Mouse (Mus musculus): Measurements from ENCODE around the gene Evc2. TPM values are rescaled to one million over a fixed set of nuclear protein-coding genes. Genes with fewer than 3 reads are reported as not detected.

Gene Evc2
- total and polyA plus RNA-seq, 2 experiments from 2014 or later: 5.5 to 6.1 TPM

DNA sequence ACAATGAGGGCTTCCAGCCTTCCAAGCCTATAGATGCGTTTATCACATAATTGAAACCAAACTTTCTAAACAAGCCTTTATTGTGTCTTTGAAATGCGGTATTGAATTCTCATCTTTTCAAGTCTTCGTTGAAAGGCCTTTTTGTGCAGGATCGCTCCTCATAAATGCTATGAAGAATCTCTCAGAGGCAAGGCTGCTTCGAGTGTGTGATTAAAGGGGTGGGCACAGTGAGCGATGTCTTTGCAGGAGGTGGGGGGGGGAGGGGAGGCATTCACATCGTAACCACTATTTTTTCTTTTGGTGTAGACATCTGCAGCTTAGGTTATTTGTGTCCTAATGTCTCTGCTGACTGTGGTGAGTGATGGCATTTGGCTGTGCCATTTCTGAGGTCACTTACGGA, 17.7 kb downstream of the Evc2 start:
- no peak for TF ChIP-seq CTCF (IDR thresholded peaks at IDR 0.05; ENCODE audit: low read depth)

DNA sequence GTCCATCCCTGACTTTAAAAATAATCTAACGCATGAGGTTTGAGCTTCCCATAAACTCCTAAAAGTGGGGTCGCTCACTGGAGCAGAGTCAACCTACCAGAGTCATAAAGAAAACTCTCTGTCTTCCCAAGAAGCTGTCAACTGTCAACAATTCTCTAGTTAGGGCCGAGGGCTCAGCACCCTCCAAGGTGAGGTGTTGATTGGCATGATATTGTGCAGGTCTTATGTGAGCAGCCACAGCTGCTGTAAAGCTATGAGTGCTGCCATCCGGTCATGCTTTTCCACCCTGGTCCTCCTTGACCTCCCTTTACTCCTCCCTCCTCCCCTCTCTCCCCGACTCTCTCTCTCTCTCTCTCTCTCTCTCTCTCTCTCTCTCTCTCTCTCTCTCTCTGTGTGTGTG, 24.3 kb downstream of the Evc2 start:
- DNase-seq (ENCODE audit: low spot score) (no peak), ATAC-seq (no peak)
- Histone ChIP-seq H3K9me3 (ENCODE audit: low read length) (no peaks in the 10 kb centered on the region), H3K4me2 (ENCODE audit: low read depth, low read length) (no peak overlapping the region), H3K27me3 (ENCODE audit: insufficient read depth, low read length) (no peaks in the 10 kb centered on the region), H3K27ac (no peak overlapping the region), H3K9ac (replicated peaks; ENCODE audit: low read length) (no peak overlapping the region), H3K36me3 (ENCODE audit: insufficient read depth, low read length) (no peaks in the 10 kb centered on the region), H3K4me1 (ENCODE audit: insufficient read depth, low read length) (no peaks in the 10 kb centered on the region), H3K4me3 (ENCODE audit: low read length) (no peak overlapping the region)
- 85% methylated on average over 5 of the region's 5 CpGs for WGBS
- TF ChIP-seq CTCF (IDR thresholded peaks at IDR 0.05; ENCODE audit: low read depth): no peak

More for the DNA sequence above, 17.7 kb downstream of the Evc2 start:
- no peaks in the 10 kb centered on the region for H3K27me3 ChIP-seq (ENCODE audit: insufficient read depth, low read length)
- no peak overlapping the region for H3K9ac ChIP-seq (replicated peaks; ENCODE audit: low read length)
- H3K4me1 ChIP-seq (ENCODE audit: insufficient read depth, low read length): no peaks in the 10 kb centered on the region
- no peak overlapping the region for H3K27ac ChIP-seq
- no peak overlapping the region for H3K4me3 ChIP-seq (ENCODE audit: low read length)
- ATAC-seq (no peak), DNase-seq (ENCODE audit: low spot score) (no peak)
- no peaks in the 10 kb centered on the region for H3K9me3 ChIP-seq (ENCODE audit: low read length)
- WGBS: 60% methylated on average over 8 of the region's 8 CpGs
- H3K4me2 ChIP-seq (ENCODE audit: low read depth, low read length): no peak overlapping the region
- H3K36me3 ChIP-seq (ENCODE audit: insufficient read depth, low read length): no peaks in the 10 kb centered on the region

DNA sequence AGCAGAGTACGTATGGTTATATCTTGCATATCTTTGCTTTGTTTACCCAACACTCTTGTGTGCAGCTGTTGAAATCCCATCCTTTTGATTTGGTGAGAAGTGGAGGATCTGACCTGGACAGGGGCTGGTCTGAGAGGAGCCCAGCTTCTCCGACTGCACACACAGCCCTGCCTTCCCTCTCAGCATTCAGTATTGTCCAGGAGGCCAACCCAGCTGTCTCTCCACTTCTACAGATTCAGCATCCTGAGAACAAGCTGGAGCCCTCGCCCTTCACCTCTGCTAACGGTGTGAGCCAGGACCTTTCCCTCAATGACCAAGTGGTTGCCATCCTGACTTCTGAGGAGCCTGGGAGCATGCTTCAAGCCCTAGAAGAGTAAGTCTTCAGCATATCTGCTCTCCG, 25.0 kb downstream of the Evc2 start:
- Histone ChIP-seq H3K4me1 (ENCODE audit: insufficient read depth, low read length) (no peaks in the 10 kb centered on the region), H3K9me3 (ENCODE audit: low read length) (no peaks in the 10 kb centered on the region), H3K27ac (no peak overlapping the region), H3K4me2 (ENCODE audit: low read depth, low read length) (no peak overlapping the region), H3K36me3 (ENCODE audit: insufficient read depth, low read length) (no peaks in the 10 kb centered on the region), H3K4me3 (ENCODE audit: low read length) (no peak overlapping the region), H3K9ac (replicated peaks; ENCODE audit: low read length) (no peak overlapping the region), H3K27me3 (ENCODE audit: insufficient read depth, low read length) (no peaks in the 10 kb centered on the region)
- ATAC-seq: no peak
- 87% methylated on average over 5 of the region's 5 CpGs for WGBS
- TF ChIP-seq CTCF (IDR thresholded peaks at IDR 0.05; ENCODE audit: low read depth): no peak
- DNase-seq (ENCODE audit: low spot score): no peak

DNA sequence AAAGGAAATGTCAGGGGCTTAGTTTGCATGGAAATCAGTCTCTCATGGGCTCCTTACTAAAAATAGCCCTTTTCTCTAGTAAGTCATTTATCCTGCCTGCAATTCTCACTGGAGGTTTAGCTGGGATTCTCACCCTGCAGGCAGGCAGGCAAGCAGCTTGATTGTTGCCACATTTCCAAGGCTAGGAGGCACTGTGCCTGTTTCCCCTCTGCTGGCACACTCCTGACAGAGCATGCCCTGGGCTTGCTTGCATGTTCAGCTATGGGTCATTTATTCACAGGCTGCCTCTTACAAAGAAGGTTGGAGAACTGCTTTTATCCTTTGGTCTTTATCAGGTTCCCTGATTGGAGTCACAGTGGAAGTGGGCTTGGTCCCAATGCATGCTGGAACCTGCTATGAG, 27.5 kb downstream of the Evc2 start:
- no peaks in the 10 kb centered on the region for H3K36me3 ChIP-seq (ENCODE audit: insufficient read depth, low read length)
- no peak overlapping the region for H3K4me2 ChIP-seq (ENCODE audit: low read depth, low read length)
- DNase-seq (ENCODE audit: low spot score) (peak; percentile 51), ATAC-seq (peak; percentile 38; the same call in 1 of the 2 replicates)
- H3K4me3 ChIP-seq (ENCODE audit: low read length): no peak overlapping the region
- TF ChIP-seq CTCF (IDR thresholded peaks at IDR 0.05; ENCODE audit: low read depth): peak; percentile 49
- no peaks in the 10 kb centered on the region for H3K9me3 ChIP-seq (ENCODE audit: low read length)
- no peak overlapping the region for H3K27ac ChIP-seq
- H3K27me3 ChIP-seq (ENCODE audit: insufficient read depth, low read length): no peaks in the 10 kb centered on the region
- no peak overlapping the region for H3K9ac ChIP-seq (replicated peaks; ENCODE audit: low read length)
- H3K4me1 ChIP-seq (ENCODE audit: insufficient read depth, low read length): no peaks in the 10 kb centered on the region

GRCm38 (mm10) chr5:37368796-37369195, 30.5 kb downstream of the Evc2 start:
- no peak overlapping the region for H3K27ac ChIP-seq
- H3K4me1 ChIP-seq (ENCODE audit: insufficient read depth, low read length): no peaks in the 10 kb centered on the region
- 77% methylated on average over 8 of the region's 8 CpGs for WGBS
- H3K27me3 ChIP-seq (ENCODE audit: insufficient read depth, low read length): no peaks in the 10 kb centered on the region
- H3K9ac ChIP-seq (replicated peaks; ENCODE audit: low read length): no peak overlapping the region
- H3K9me3 ChIP-seq (ENCODE audit: low read length): no peaks in the 10 kb centered on the region
- no peaks in the 10 kb centered on the region for H3K36me3 ChIP-seq (ENCODE audit: insufficient read depth, low read length)
- TF ChIP-seq CTCF (IDR thresholded peaks at IDR 0.05; ENCODE audit: low read depth): no peak
- no peak overlapping the region for H3K4me2 ChIP-seq (ENCODE audit: low read depth, low read length)
- no peak overlapping the region for H3K4me3 ChIP-seq (ENCODE audit: low read length)
- ATAC-seq: no peak
- no peak for DNase-seq (ENCODE audit: low spot score)

DNA sequence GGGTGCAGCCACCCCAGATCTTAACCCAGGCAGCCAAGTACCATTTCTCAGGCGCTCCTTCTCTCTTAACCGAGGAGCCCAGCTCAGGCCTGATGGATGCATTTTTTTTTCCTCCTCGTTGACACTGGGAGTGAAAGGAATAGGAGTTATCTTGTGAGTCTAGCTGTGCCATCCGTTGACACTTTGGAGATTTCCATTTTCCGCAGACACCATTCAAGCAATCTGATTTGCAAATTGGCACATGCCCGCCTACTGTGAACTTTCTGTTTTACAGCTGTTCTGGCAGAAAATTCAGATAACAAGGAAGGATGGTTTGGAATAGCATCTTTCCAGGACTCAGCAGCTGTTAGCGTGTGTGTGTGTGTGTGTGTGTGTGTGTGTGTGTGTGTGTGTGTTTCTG, 39.1 kb downstream of the Evc2 start:
- no peak overlapping the region for H3K9ac ChIP-seq (replicated peaks; ENCODE audit: low read length)
- DNase-seq (ENCODE audit: low spot score): no peak
- H3K27me3 ChIP-seq (ENCODE audit: insufficient read depth, low read length): no peaks in the 10 kb centered on the region
- H3K9me3 ChIP-seq (ENCODE audit: low read length): no peaks in the 10 kb centered on the region
- no peak for TF ChIP-seq CTCF (IDR thresholded peaks at IDR 0.05; ENCODE audit: low read depth)
- no peak overlapping the region for H3K27ac ChIP-seq
- no peaks in the 10 kb centered on the region for H3K4me1 ChIP-seq (ENCODE audit: insufficient read depth, low read length)
- H3K36me3 ChIP-seq (ENCODE audit: insufficient read depth, low read length): 0 out of 2 replicates have a peak, but pooled peaks cover 5% of the 10 kb centered on the region
- no peak for ATAC-seq
- H3K4me3 ChIP-seq (ENCODE audit: low read length): no peak overlapping the region
- H3K4me2 ChIP-seq (ENCODE audit: low read depth, low read length): no peak overlapping the region
- 71% methylated on average over 7 of the region's 7 CpGs for WGBS

DNA sequence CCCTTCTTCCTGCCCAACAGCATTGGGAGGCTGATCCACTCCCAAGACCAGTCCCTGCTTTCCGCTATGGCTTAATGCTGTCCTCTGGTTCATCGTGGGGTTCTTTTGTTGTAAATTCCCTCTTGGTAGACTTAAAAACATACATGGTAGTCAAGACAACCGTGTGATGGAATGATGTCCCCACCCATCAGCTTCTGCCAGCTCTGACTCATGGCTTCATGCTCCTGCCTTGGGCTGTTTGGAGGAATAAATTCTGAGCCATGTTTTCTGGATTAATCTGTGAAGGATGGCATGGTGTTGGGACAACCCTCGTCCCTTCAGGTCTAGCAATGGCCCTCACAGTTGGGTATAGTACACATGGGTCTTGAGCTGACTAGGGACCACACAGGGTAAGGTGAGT, 42.3 kb downstream of the Evc2 start:
- Histone ChIP-seq H3K27ac (0 out of 2 replicates have a peak overlapping the region, but pooled peaks have one; percentile 6), H3K9me3 (ENCODE audit: low read length) (no peaks in the 10 kb centered on the region), H3K36me3 (ENCODE audit: insufficient read depth, low read length) (0 out of 2 replicates have a peak, but pooled peaks cover 5% of the 10 kb centered on the region), H3K4me2 (ENCODE audit: low read depth, low read length) (no peak overlapping the region), H3K27me3 (ENCODE audit: insufficient read depth, low read length) (no peaks in the 10 kb centered on the region), H3K4me1 (ENCODE audit: insufficient read depth, low read length) (no peaks in the 10 kb centered on the region), H3K9ac (replicated peaks; ENCODE audit: low read length) (no peak overlapping the region), H3K4me3 (ENCODE audit: low read length) (no peak overlapping the region)
- no peak for DNase-seq (ENCODE audit: low spot score)
- no peak for TF ChIP-seq CTCF (IDR thresholded peaks at IDR 0.05; ENCODE audit: low read depth)
- 77% methylated on average over 4 of the region's 4 CpGs for WGBS
- peak; percentile 30; the same call in 1 of the 2 replicates for ATAC-seq

Measured in hindbrain, postnatal 0 days (tissue).